Mouse (Mus musculus) adrenal gland, adult 8-10 months (tissue): ENCODE data around the gene Chit1. TPM values are rescaled to one million over a fixed set of nuclear protein-coding genes. Genes with fewer than 3 reads are reported as not detected.

Experiments
- DNase-seq: peaks from one replicate; pipeline ENCODE4 v3.0.0; 2022
- total RNA-seq, 4 experiments: library from RNA; stranded (reverse); gene quantifications; 2 replicates each; pipeline ENCODE4 v1.2.4; 2022

The Chit1 gene
- total RNA-seq, 4 experiments from 2014 or later: 0.28 TPM; not detected in 3

DNA sequence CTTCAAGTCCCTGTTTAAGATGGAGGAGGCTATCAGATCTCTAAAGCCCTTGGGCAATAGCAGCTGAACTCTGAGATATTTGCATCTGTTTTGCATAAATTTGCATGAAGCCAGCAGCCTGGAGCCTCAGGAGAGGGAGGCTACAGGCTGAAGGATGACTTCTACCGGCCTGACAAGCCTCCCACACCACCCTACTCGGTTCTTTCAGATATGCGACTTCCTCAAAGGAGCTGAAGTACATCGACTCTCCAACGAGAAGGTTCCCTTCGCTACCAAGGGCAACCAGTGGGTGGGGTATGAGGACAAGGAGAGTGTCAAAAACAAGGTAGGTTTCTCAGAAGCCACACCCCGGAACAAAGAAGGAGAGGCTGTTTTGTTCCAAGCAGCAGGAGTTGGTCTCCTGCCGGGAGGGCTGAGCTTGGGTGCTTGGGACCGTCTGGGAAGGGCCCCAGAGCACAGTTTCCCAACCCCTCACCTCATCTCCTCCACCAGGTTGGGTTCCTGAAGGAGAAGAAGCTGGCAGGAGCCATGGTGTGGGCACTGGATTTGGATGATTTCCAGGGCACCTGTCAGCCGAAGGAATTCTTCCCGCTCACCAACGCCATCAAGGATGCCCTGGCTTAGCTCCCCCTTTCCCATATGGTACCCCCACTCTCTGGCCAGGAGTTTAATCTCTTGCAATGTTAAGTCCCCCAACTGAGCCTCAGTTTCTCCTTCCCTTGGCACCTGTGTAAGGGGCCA, 78.1 kb downstream of the Chit1 start:
- DNase-seq: no peak

DNA sequence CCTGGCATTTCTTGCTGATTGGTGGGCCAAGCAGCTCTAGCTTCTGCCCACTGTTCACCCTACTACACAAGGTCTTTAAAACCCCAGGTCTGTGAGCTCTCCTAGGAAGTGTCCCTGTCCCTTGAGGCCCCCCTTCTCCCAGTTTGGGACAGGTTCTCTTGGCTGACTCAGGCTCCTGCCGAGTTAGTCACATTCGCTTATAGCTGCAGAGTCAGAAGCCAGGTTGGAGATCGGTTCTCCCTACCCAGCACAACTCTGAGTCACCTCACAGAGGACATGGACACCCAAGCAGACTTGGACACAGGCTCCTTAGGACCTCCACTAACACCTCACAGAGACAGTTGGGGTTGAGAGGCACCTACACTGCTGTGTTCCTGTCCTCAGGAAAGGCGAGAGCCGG, 80.2 kb downstream of the Chit1 start:
- no peak for DNase-seq

DNA sequence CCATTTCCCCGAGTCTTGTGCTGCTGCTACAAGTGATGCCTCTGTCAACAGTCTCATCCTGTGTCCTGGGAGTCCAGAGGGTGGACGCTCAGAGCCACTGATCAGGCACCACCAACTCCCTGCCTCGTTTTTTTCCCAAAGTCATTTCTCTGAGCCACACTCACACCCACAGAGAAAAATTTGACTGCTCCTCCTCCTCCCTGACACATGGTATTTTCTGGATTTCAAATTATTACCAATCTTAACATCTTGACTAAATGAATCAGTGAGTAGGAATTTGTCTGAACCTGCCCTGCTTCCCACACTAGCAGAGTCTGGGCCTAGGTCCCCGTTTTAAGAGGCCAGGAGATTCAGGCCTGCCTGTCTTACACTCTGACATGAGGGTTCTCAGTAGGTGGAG, 81.0 kb downstream of the Chit1 start:
- no peak for DNase-seq

DNA sequence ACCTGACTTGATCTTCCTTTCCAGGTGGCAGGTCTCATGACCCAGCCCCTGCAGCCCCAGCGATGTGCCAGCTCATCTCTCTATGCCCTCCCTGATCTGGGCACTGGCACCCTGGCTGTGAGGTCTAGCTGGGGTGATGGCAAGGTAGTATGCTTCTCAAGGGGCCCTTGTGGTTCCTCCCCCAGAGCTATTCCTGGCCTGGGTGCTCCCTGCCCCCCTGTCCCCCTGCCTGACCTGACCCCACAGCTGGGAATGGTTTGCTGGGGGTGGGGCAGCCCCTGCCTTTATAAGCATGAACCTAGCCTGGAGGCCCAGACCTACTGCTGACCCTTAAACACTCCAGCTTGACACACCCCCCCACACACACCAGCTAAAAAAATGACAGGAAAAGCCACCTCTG, 82.1 kb downstream of the Chit1 start, which contains the start of gene Mybph:
Gene Mybph (plus strand): TSS at position 323 of the 400 bp plus-strand sequence.
- DNase-seq: no peak

DNA sequence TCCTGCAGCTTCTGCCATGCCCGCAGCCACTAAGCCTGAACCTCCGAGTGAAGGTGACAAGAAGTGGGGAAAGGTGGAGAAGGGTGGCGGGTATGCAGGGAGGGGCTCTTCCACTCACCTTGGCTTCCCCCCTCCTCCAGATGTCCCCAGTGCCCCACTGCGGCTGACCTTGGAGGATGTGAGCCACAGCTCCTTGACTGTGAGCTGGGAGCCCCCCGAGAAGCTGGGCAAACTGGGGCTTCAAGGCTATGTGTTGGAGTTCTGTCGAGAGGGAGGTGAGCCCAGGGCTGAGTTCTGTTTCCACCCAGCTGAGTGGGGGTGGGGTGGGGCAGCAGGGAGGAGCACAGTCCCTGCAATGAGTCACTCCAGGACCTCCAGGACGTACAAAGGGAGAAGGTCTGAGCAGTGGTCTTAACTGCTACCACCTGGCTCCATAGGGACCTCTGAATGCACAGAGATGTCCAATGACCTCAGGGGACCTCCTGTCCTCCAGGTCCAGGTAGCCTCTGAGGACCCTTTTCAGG, 82.7 kb downstream of the Chit1 start:
- no peak for DNase-seq

GRCm38 (mm10) chr1:134194298-134195022, 83.4 kb downstream of the Chit1 start:
- DNase-seq: no peak

GRCm38 (mm10) chr1:134195117-134195516, 84.1 kb downstream of the Chit1 start:
- DNase-seq: no peak

- DNase-seq: no peak
Measured at GRCm38 (mm10) chr1:134195571-134195970, 84.5 kb downstream of the Chit1 start.

- DNase-seq: no peak
Measured at GRCm38 (mm10) chr1:134195979-134196378, 84.9 kb downstream of the Chit1 start.

GRCm38 (mm10) chr1:134196386-134196785, 85.3 kb downstream of the Chit1 start:
- DNase-seq: peak; percentile 85

DNA sequence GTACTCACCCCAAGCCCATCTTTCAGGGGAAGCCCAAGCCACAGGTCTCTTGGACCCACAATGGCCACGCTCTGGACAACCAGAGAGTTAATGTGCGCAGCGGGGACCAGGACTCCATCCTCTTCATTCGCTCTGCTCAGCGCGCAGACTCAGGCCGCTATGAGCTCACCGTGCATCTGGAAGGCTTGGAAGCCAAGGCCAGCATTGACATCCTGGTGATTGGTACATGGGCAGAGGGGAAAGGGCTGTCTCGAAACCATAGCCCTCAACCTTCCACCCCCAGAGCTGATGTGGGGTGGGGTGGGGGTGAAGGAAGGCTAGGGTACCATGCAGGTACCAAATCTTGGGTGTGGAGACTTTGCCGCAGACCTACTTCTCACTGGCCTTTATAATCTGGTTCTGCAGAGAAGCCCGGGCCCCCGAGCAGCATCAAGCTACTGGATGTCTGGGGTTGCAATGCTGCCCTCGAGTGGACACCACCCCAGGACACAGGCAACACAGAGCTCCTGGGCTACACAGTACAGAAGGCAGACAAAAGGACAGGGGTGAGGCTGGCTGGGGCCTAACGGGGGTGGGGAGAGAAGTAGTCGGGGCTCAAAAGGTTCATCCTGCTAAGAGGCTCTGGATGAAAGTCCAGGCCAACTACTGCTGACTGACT, 86.4 kb downstream of the Chit1 start:
- DNase-seq: no peak

DNA sequence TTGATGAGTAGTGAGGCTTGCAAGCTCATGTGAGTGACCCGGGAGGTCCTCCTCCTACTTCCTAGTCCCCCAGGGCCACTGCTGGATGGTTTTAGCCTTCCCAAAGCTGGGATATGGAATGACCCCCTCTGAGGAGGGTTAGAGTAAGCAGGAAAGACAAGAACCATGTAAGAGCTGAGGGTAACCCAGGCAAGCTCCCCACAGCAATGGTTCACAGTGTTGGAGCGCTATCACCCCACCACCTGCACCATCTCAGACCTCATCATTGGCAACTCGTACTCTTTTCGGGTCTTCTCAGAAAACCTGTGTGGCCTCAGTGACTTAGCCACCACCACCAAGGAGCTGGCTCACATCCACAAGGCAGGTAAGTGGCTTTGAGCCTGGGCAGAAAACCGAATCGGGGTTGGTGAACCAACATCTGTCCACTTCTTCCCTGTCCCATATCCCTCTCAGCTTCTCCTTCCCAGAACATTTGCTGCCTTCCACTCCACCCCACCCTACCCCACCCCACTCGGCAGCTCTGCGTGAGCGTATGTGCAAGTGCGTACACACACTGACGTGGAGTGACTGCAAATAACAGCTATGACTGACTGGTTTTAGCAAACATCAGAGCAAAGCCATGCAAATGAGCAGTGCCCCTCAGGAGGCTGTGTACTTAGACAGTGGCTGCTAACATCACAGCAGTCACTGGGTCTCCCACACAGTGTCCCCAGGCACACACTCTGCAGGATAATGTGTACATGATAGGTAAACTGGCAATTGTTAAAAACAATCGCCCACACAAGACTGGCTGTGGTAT, 87.4 kb downstream of the Chit1 start:
- no peak for DNase-seq

DNA sequence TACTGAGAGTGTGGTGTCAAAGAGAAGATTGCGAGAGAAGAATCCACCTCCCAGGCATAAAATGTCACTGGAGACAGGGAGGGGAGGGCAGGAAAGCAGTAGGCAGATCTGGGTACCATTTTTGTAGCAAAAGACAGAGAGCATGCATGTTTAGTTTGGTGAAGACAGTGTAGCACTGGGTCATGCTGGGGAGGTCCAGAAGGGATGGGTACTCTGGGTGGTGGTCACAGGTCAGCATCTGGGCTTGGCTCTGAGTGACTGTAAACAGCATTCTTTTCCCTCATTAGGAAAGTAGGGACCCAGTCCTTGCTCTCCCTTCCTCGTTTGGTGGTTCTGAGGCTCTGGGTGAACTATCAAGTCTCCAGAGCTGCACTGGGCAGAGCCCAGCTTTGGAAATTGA, 89.4 kb downstream of the Chit1 start:
- DNase-seq: no peak

Other genes starting within 250 kb of the Chit1 start
- 1 to 10 TPM; 1.0 to 2.2 (median 1.4) TPM for gene Optc, start 203.2 kb upstream of the Chit1 start, total RNA-seq
- 100 to 1,000 TPM in 1 of 4 experiments, 10 to 100 TPM in 3; 40.0 to 103 (median 53.5) TPM for gene Prelp, start 189.8 kb upstream of the Chit1 start, total RNA-seq
- gene Fmod, start 74.0 kb upstream of the Chit1 start, total RNA-seq: 10 to 100 TPM in 1 of 4 experiments, 1 to 10 TPM in 3; 6.9 to 10.7 (median 7.7) TPM
- gene Btg2, start 32.1 kb upstream of the Chit1 start, total RNA-seq: 10 to 100 TPM; 28.1 to 56.5 (median 50.6) TPM
- 1 to 10 TPM in 3 of 4 experiments, under 1 TPM in 1; 0.74 to 1.6 (median 1.3) TPM for gene Chil1, start 70.9 kb downstream of the Chit1 start, total RNA-seq
- gene Mybph, start 82.2 kb downstream of the Chit1 start, total RNA-seq: under 1 TPM in 2 of 4 experiments, not detected in 2; 0.17 to 0.24 TPM
- gene Adora1, start 124.2 kb downstream of the Chit1 start, total RNA-seq: 100 to 1,000 TPM; 162 to 296 (median 242) TPM
- not detected for gene Myog, start 178.7 kb downstream of the Chit1 start, total RNA-seq
- 1 to 10 TPM; 1.6 to 2.6 (median 2.0) TPM for gene Ppfia4, start 221.7 kb downstream of the Chit1 start, total RNA-seq